Mouse (Mus musculus) liver, embryonic 15.5 days (tissue): ENCODE results near the gene Zfr2. TPM values are rescaled to one million over a fixed set of nuclear protein-coding genes. Genes with fewer than 3 reads are reported as not detected.
A peak's percentile ranks its signal among the peaks of the same experiment; 100 is the strongest.

Source experiments
- ATAC-seq: fragments of 200-750 bp; cut with Nextera tagmentation; 2 replicates; pipeline ENCODE4 v1.8.0; 2017; ENCODE audit warnings: moderate number of reproducible peaks, mild to moderate bottlenecking, moderate library complexity; ENCODE audit not compliant: insufficient read depth
- H3K27ac ChIP-seq: fragments of 300-500 bp; sonication (generic); replicated peaks from 2 replicates; pipeline ENCODE4 v1.5.1; 2015; ENCODE audit warnings: mild to moderate bottlenecking, inconsistent platforms
- H3K27me3 ChIP-seq: fragments of 300-500 bp; sonication (generic); 2 replicates; pipeline ENCODE4 v1.6.1; 2015; ENCODE audit warnings: mild to moderate bottlenecking, inconsistent platforms
- H3K36me3 ChIP-seq: fragments of 300-500 bp; sonication (generic); replicated peaks from 2 replicates; pipeline ENCODE4 v1.6.1; 2015; ENCODE audit warnings: moderate library complexity, mild to moderate bottlenecking, inconsistent platforms
- H3K4me1 ChIP-seq: fragments of 300-500 bp; sonication (generic); replicated peaks from 2 replicates; pipeline ENCODE4 v1.6.1; 2015; ENCODE audit warnings: inconsistent platforms
- H3K4me2 ChIP-seq: fragments of 300-500 bp; sonication (generic); 2 replicates; pipeline ENCODE4 v1.6.1; 2015; ENCODE audit warnings: moderate library complexity, mild to moderate bottlenecking, inconsistent platforms
- H3K4me3 ChIP-seq: fragments of 300-500 bp; sonication (generic); replicated peaks from 2 replicates; pipeline ENCODE4 v1.5.1; 2015; ENCODE audit warnings: mild to moderate bottlenecking, inconsistent platforms
- H3K9ac ChIP-seq: fragments of 300-500 bp; sonication (generic); 2 replicates; pipeline ENCODE4 v1.6.1; 2015; ENCODE audit warnings: moderate library complexity, mild to moderate bottlenecking, inconsistent platforms
- H3K9me3 ChIP-seq: fragments of 300-500 bp; sonication (generic); replicated peaks from 2 replicates; pipeline ENCODE4 v1.6.1; 2016; ENCODE audit warnings: inconsistent platforms
- WGBS: fragments of 180-500 bp; shearing (Covaris S2); methylation state at CpG from one replicate; pipeline ENCODE4 v1.1.7; 2015; ENCODE audit warnings: mixed read lengths; ENCODE audit not compliant: insufficient replicate concordance; 5-methylcytosine and 5-hydroxymethylcytosine counted together
- polyA plus RNA-seq: library from polyadenylated mRNA; unstranded; fragments of >200 nt; fragmentation: Nextera tagmentation; extraction: Ambion mirVana; gene quantifications from 2 replicates; pipeline ENCODE4 v1.2.1, GENCODE M21; 2015

The Zfr2 gene
- polyA plus RNA-seq, 1 experiment from 2014 or later = 0.31 TPM

DNA sequence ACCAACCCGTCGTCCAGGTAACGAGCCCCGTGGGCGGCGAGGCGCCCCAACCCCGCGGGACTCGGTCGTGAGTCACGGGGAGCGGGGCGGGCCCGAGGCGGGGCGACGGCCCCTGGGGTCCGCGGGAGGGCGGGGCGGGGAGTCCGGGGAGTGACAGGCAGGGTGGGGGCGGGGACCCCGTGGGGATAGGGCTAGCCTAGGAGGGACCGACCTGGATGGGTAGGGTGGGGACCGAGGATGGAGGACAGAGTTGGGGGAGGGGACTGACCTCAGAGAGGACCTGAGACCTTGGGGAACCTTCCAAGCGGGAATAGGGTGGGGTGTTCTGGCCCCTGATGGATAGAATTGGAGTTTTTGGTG is 251 bp downstream of the Zfr2 start:
- Histone ChIP-seq H3K4me3 (peak overlapping the region; percentile 69), H3K27me3 (peaks cover 74% of the 10 kb centered on the region), H3K4me2 (peak overlapping the region; percentile 87), H3K4me1 (peaks cover 18% of the 10 kb centered on the region), H3K27ac (peak overlapping the region; percentile 53; the same call in 1 of the 2 replicates), H3K9me3 (no peaks in the 10 kb centered on the region), H3K9ac (peak overlapping the region; percentile 57), H3K36me3 (no peaks in the 10 kb centered on the region)
- WGBS = 2% methylated on average over 28 of the region's 28 CpGs
- ATAC-seq = peak; percentile 56; the same call in 1 of the 2 replicates

DNA sequence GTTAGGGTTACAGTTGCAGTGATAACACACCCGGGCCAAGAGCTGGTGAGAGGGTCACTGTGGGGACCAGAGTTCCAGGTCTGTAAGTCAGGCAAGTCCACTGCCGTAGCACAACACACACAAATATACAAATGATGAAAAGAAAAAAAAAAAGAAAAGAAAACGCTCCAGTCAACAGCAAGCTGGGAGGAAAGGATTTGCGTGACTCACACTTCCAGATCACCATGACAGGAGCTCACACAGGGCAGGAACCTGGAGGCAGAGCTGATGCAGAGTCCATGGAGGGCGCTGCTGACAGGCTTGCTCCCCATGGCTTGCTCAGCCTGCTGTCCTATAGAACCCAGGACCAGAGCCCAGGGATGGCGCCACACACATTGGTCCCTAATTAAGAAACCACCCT is 1.3 kb downstream of the Zfr2 start:
- no peak overlapping the region for H3K9ac ChIP-seq
- H3K4me2 ChIP-seq = peak overlapping the region; percentile 87; the same call in 1 of the 2 replicates
- WGBS = 76% methylated on average over 6 of the region's 6 CpGs

DNA sequence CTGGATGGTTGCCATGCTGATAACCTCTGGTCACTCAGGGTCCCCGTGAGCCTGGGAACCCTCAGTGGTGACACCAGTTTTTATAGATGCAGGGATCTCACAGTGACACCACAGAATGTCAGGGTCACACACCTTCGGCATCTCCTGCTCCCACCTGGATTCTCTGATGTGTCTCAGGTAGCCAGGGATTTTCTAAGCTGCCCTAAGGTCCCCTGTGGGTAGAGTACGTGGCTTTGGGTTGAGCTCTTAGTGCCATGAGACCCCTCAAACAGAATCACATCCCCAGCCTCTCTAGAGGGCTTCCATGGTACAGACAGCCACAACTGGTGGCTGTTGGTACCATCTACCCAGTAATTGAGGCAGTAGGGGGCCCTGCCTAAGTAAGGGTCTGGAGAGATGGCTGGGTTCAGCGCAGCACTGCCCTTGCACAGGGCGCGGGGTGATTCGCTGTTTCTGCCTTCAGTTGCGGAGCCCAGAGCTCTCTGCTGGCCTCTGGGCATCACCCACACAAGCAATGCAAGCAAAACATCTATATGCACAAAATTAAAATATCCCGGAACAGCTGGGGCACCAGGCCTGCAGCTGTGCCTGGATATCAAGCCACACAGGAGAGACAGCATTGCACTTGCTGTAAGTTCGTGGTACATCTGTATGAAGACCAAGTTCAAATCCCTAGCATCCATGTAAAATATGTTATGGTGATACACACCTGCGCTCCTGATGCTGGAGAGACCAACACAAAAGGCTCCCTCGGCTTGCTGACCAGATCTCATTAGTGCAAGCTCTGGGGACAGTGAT is 3.7 kb downstream of the Zfr2 start:
- peaks cover 22% of the 10 kb centered on the region for H3K4me1 ChIP-seq
- no peaks in the 10 kb centered on the region for H3K9me3 ChIP-seq
- WGBS = 65% methylated on average over 12 of the region's 12 CpGs
- no peak overlapping the region for H3K27ac ChIP-seq
- ATAC-seq = no peak
- H3K4me3 ChIP-seq = no peak overlapping the region
- no peak overlapping the region for H3K4me2 ChIP-seq
- H3K36me3 ChIP-seq = no peaks in the 10 kb centered on the region
- peaks cover 72% of the 10 kb centered on the region for H3K27me3 ChIP-seq
- no peak overlapping the region for H3K9ac ChIP-seq

More for the DNA sequence above, 1.3 kb downstream of the Zfr2 start:
- H3K9me3 ChIP-seq = no peaks in the 10 kb centered on the region
- H3K4me1 ChIP-seq = peaks cover 18% of the 10 kb centered on the region
- peaks cover 72% of the 10 kb centered on the region for H3K27me3 ChIP-seq
- H3K36me3 ChIP-seq = no peaks in the 10 kb centered on the region
- ATAC-seq = no peak
- H3K27ac ChIP-seq = no peak overlapping the region
- H3K4me3 ChIP-seq = no peak overlapping the region

DNA sequence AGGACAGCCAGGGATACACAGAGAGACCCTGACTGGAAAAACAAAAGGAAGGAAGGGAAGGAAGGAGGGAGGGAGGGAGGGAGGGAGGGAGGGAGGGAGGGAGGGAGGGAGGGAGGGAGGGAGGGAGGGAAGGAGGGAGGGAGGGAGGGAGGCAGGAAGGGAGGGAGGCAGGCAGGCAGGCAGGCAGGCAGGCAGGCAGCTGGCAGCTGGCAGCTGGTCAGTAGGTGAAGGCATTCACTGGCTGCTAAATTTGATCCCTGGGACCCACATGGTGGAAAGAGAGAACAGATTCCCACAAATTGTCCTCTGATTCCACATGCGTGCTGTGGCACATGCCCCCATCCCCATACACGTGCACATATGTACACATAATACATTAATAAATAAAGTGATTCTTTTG is 5.7 kb downstream of the Zfr2 start:
- 63% methylated on average over 2 of the region's 2 CpGs for WGBS
- H3K4me2 ChIP-seq = no peak overlapping the region
- H3K4me3 ChIP-seq = no peak overlapping the region
- H3K9me3 ChIP-seq = no peaks in the 10 kb centered on the region
- H3K27me3 ChIP-seq = peaks cover 79% of the 10 kb centered on the region
- H3K4me1 ChIP-seq = peaks cover 9% of the 10 kb centered on the region
- H3K9ac ChIP-seq = no peak overlapping the region
- H3K27ac ChIP-seq = no peak overlapping the region
- no peak for ATAC-seq
- H3K36me3 ChIP-seq = no peaks in the 10 kb centered on the region

DNA sequence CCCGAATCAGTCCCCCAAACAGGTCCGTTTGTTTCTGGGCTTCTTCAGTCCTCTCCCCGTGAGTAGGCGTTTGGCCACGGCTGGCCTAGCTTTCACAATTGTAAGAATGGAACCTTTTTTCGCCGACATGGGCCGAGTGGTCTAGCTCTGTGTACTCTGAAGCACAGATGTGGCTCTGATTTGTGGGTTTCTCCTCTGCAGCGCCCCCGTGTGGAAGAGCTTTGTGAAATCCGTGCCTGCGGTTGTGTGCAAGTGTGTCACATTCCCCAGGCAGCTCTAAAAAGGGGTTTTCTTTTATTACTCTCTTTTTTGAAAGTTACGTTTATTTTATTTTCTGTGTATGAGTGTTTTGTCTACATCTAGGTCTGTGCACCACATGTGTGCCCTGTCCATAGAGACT is 7.9 kb downstream of the Zfr2 start:
- H3K4me2 ChIP-seq = no peak overlapping the region
- ATAC-seq = no peak
- H3K9ac ChIP-seq = no peak overlapping the region
- H3K36me3 ChIP-seq = no peaks in the 10 kb centered on the region
- peaks cover 82% of the 10 kb centered on the region for H3K27me3 ChIP-seq
- H3K27ac ChIP-seq = no peak overlapping the region
- WGBS = 17% methylated on average over 13 of the region's 13 CpGs
- peaks cover 4% of the 10 kb centered on the region; the same call in 1 of the 2 replicates for H3K4me1 ChIP-seq
- no peaks in the 10 kb centered on the region for H3K9me3 ChIP-seq
- no peak overlapping the region for H3K4me3 ChIP-seq

GRCm38 (mm10) chr10:81242021-81242420 is 9.1 kb downstream of the Zfr2 start:
- no peak overlapping the region for H3K4me3 ChIP-seq
- WGBS = 81% methylated on average over 16 of the region's 16 CpGs
- ATAC-seq = no peak
- peaks cover 81% of the 10 kb centered on the region for H3K27me3 ChIP-seq
- peaks cover 4% of the 10 kb centered on the region; the same call in 1 of the 2 replicates for H3K4me1 ChIP-seq
- H3K9ac ChIP-seq = no peak overlapping the region
- H3K4me2 ChIP-seq = no peak overlapping the region
- no peak overlapping the region for H3K27ac ChIP-seq
- no peaks in the 10 kb centered on the region for H3K36me3 ChIP-seq
- no peaks in the 10 kb centered on the region for H3K9me3 ChIP-seq

DNA sequence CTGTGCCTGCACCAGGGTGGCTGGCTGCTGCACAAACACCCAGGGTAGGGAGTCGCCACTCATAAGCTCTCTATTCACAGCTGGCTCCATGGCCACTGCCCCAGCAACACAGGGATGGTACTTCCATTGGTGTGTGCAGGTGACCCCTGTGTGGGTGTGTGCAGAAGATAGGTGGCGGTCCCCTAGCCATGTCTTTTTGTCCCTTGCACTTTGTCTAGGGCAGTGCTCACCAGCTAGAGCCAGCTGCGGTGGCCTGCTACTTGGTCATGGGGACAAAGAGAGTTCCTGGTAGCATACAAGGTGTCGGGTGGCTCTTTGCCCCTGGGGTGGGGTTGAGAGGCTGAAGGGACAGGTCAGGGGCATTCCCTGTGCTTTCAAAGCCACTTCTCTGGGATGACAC is 11.2 kb downstream of the Zfr2 start:
- ATAC-seq = no peak
- H3K9ac ChIP-seq = no peak overlapping the region
- H3K9me3 ChIP-seq = no peaks in the 10 kb centered on the region
- peaks cover 4% of the 10 kb centered on the region; the same call in 1 of the 2 replicates for H3K4me1 ChIP-seq
- H3K27ac ChIP-seq = no peak overlapping the region
- H3K4me2 ChIP-seq = no peak overlapping the region
- no peak overlapping the region for H3K4me3 ChIP-seq
- 70% methylated on average over 4 of the region's 4 CpGs for WGBS
- peaks cover 62% of the 10 kb centered on the region for H3K27me3 ChIP-seq
- no peaks in the 10 kb centered on the region for H3K36me3 ChIP-seq

- Histone ChIP-seq H3K36me3 (no peaks in the 10 kb centered on the region), H3K4me3 (no peak overlapping the region), H3K9ac (no peak overlapping the region), H3K4me2 (no peak overlapping the region), H3K27me3 (peaks cover 57% of the 10 kb centered on the region), H3K27ac (no peak overlapping the region), H3K4me1 (peaks cover 7% of the 10 kb centered on the region; the same call in 1 of the 2 replicates), H3K9me3 (no peaks in the 10 kb centered on the region)
- 0 out of 2 replicates have a peak, but pooled peaks have one; percentile 29 for ATAC-seq
- WGBS = 3% methylated on average over 17 of the region's 17 CpGs
These were observed 11.6 kb downstream of the Zfr2 start for GRCm38 (mm10) chr10:81244595-81244994.

DNA sequence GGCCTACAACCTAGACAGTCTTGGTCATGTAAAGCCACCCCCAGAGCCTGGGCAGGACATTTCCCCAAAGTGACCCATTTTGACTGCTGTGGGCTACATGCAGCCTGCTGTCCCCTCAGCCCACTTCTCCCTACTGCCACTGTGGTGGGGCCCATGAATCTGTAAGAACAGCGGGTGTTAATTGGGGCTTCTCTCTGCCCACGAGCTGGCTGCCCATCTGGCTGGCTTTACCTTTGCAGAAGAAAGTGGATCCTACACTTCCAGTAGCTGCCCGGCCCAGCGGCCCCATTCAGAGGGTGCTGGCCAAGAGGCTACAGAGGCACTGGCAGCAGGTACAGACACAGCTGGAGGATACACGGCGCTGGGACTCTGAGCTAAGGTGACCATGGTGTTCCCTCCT is 12.2 kb downstream of the Zfr2 start:
- no peak for ATAC-seq
- Histone ChIP-seq H3K9me3 (no peaks in the 10 kb centered on the region), H3K36me3 (no peaks in the 10 kb centered on the region), H3K4me3 (no peak overlapping the region), H3K4me1 (peaks cover 9% of the 10 kb centered on the region; the same call in 1 of the 2 replicates), H3K27ac (no peak overlapping the region), H3K9ac (no peak overlapping the region), H3K27me3 (peaks cover 52% of the 10 kb centered on the region), H3K4me2 (no peak overlapping the region)
- whole genome bisulfite sequencing = 84% methylated on average over 6 of the region's 6 CpGs

GRCm38 (mm10) chr10:81247804-81248203 is 14.8 kb downstream of the Zfr2 start:
- Histone ChIP-seq H3K4me2 (no peak overlapping the region), H3K9me3 (no peaks in the 10 kb centered on the region), H3K4me3 (no peak overlapping the region), H3K27ac (no peak overlapping the region), H3K9ac (no peak overlapping the region), H3K4me1 (peaks cover 13% of the 10 kb centered on the region; the same call in 1 of the 2 replicates), H3K27me3 (peaks cover 45% of the 10 kb centered on the region), H3K36me3 (no peaks in the 10 kb centered on the region)
- WGBS = 67% methylated on average over 2 of the region's 2 CpGs
- no peak for ATAC-seq

DNA sequence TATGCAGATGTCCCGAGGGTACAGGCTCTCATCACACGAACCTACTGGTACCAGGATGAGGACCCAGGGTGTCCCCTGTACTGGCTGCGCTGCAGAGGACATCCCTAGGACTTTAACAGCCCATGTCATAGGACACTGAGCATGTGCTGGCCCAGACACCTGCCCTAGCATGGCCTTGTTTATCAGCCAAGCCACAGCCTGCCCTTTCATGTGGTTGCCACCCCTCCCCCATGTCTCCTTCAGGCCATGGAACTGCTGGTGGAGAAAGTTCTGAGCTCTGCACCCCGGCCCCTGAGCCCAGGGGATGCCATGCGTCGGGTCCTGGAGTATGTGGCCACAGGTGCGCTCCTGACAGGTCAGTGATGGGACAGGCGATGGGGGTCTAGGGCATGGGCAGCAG is 16.5 kb downstream of the Zfr2 start:
- no peaks in the 10 kb centered on the region for H3K36me3 ChIP-seq
- H3K27me3 ChIP-seq = peaks cover 45% of the 10 kb centered on the region
- H3K9me3 ChIP-seq = no peaks in the 10 kb centered on the region
- no peak overlapping the region for H3K27ac ChIP-seq
- ATAC-seq = 0 out of 2 replicates have a peak, but pooled peaks have one; percentile 8
- no peak overlapping the region for H3K9ac ChIP-seq
- 64% methylated on average over 8 of the region's 8 CpGs for WGBS
- no peak overlapping the region for H3K4me3 ChIP-seq
- H3K4me2 ChIP-seq = no peak overlapping the region
- peaks cover 16% of the 10 kb centered on the region for H3K4me1 ChIP-seq
